Mouse (Mus musculus) hindbrain, embryonic 16.5 days (tissue): ENCODE data around the gene Podxl2. TPM values are rescaled to one million over a fixed set of nuclear protein-coding genes. Genes with fewer than 3 reads are reported as not detected.

Experiments
- ATAC-seq: fragments of 200-750 bp; cut with Nextera tagmentation; 2 replicates; pipeline ENCODE4 v1.8.0; 2017; ENCODE audit warnings: moderate TSS enrichment, moderate library complexity
- H3K27ac ChIP-seq: fragments of 300-500 bp; sonication (generic); 2 replicates; pipeline ENCODE4 v1.5.1; 2014; ENCODE audit warnings: low read depth, mild to moderate bottlenecking, control low read depth, low read length, moderate library complexity
- H3K27me3 ChIP-seq: fragments of 300-500 bp; sonication (generic); replicated peaks from 2 replicates; pipeline ENCODE4 v1.6.1; 2014; ENCODE audit warnings: low read length; ENCODE audit not compliant: control insufficient read depth, insufficient read depth
- H3K36me3 ChIP-seq: fragments of 300-500 bp; sonication (generic); 2 replicates; pipeline ENCODE4 v1.6.1; 2014; ENCODE audit warnings: mild to moderate bottlenecking, low read length, moderate library complexity, mixed read lengths; ENCODE audit not compliant: control insufficient read depth, insufficient read depth
- H3K4me1 ChIP-seq: fragments of 300-500 bp; sonication (generic); 2 replicates; pipeline ENCODE4 v1.6.1; 2014; ENCODE audit warnings: low read depth, low read length; ENCODE audit not compliant: control insufficient read depth, insufficient read depth
- H3K4me2 ChIP-seq: fragments of 300-500 bp; sonication (generic); 2 replicates; pipeline ENCODE4 v1.6.1; 2014; ENCODE audit warnings: mild to moderate bottlenecking, low read length, control low read depth, moderate library complexity
- H3K4me3 ChIP-seq: fragments of 300-500 bp; sonication (generic); 2 replicates; pipeline ENCODE4 v1.5.1; 2014; ENCODE audit warnings: mild to moderate bottlenecking, low read length, control low read depth, moderate library complexity
- H3K9ac ChIP-seq: fragments of 300-500 bp; sonication (generic); 2 replicates; pipeline ENCODE4 v1.6.1; 2014; ENCODE audit warnings: low read depth, mild to moderate bottlenecking, control low read depth, low read length, moderate library complexity
- H3K9me3 ChIP-seq: fragments of 300-500 bp; sonication (generic); 2 replicates; pipeline ENCODE4 v1.6.1; 2014; ENCODE audit warnings: mild to moderate bottlenecking, low read length, moderate library complexity; ENCODE audit not compliant: control insufficient read depth
- WGBS: fragments of 180-500 bp; shearing (Covaris S2); extraction: QIAGEN DNeasy Blood & Tissue Kit; methylation state at CpG from one replicate; pipeline ENCODE4 v1.1.7; 2014; 5-methylcytosine and 5-hydroxymethylcytosine counted together
- polyA plus RNA-seq: library from polyadenylated mRNA; unstranded; fragments of >200 nt; fragmentation: Nextera tagmentation; extraction: Ambion mirVana; gene quantifications from 2 replicates; pipeline ENCODE4 v1.2.1, GENCODE M21; 2015

The Podxl2 gene
- polyA plus RNA-seq, 1 experiment from 2014 or later, result 553 TPM

- H3K9me3 ChIP-seq, result no peaks in the 10 kb centered on the region
- H3K4me1 ChIP-seq, result peaks cover 13% of the 10 kb centered on the region
- H3K27ac ChIP-seq, result no peak overlapping the region
- WGBS, result 77% methylated on average over 15 of the region's 15 CpGs
- no peaks in the 10 kb centered on the region for H3K36me3 ChIP-seq
- H3K4me3 ChIP-seq, result no peak overlapping the region
- no peaks in the 10 kb centered on the region for H3K27me3 ChIP-seq
- no peak overlapping the region for H3K9ac ChIP-seq
- no peak for ATAC-seq
- H3K4me2 ChIP-seq, result no peak overlapping the region
These were observed 46.4 kb downstream of the Podxl2 start for GRCm38 (mm10) chr6:88828206-88829009.

DNA sequence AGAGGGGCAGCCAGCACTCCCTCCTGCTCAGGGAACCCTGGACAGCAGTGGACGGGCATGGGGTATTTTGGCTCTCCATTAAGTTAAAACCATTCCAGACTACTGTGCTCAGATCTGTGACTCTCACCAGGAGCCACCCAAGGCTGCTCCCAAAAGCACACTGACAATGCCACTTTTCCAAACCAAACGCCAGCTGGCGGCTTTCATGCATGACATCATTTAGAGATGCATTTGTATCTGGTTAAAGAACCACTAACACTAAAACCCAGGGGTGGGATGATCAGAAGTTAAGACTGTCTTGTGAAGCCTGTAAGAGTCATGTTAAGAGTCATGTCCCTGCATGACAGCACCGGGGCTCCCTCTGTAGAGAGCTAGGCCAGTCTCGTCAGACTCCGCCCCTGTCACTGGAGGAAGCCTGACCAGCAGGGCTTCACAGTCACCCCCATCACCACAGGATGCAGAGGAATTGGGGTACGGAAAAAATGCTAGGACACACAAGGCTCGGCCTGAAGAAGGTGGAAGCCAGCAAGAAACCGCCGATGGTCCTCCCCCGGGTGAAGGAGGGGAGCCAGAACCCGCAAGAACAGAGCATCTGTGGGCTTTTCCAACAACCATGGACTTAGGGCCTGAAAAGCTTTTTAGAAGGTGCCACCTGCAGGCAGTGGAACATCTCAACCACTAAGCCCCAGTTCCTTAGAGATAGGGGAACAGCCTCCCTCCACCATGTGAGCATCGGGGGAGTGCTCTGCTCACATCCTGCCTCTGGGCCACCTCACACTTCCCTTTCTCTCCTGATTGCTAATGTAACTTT, 47.2 kb downstream of the Podxl2 start:
- H3K4me1 ChIP-seq, result peaks cover 13% of the 10 kb centered on the region
- H3K9me3 ChIP-seq, result no peaks in the 10 kb centered on the region
- 53% methylated on average over 13 of the region's 13 CpGs for WGBS
- H3K4me3 ChIP-seq, result no peak overlapping the region
- no peak for ATAC-seq
- no peaks in the 10 kb centered on the region for H3K36me3 ChIP-seq
- H3K9ac ChIP-seq, result no peak overlapping the region
- no peaks in the 10 kb centered on the region for H3K27me3 ChIP-seq
- H3K4me2 ChIP-seq, result no peak overlapping the region
- no peak overlapping the region for H3K27ac ChIP-seq

- Histone ChIP-seq H3K9me3 (no peaks in the 10 kb centered on the region), H3K36me3 (no peaks in the 10 kb centered on the region), H3K27ac (peak overlapping the region; percentile 6; the same call in 1 of the 2 replicates), H3K4me3 (no peak overlapping the region), H3K9ac (no peak overlapping the region), H3K27me3 (no peaks in the 10 kb centered on the region), H3K4me1 (peaks cover 13% of the 10 kb centered on the region), H3K4me2 (no peak overlapping the region)
- ATAC-seq, result no peak
- WGBS, result 72% methylated on average over 3 of the region's 3 CpGs
These were observed 47.9 kb downstream of the Podxl2 start for GRCm38 (mm10) chr6:88826965-88827364.

- no peaks in the 10 kb centered on the region for H3K36me3 ChIP-seq
- no peaks in the 10 kb centered on the region for H3K9me3 ChIP-seq
- H3K27me3 ChIP-seq, result no peaks in the 10 kb centered on the region
- H3K4me3 ChIP-seq, result no peak overlapping the region
- no peak overlapping the region for H3K9ac ChIP-seq
- H3K4me1 ChIP-seq, result peaks cover 13% of the 10 kb centered on the region
- no peak overlapping the region for H3K4me2 ChIP-seq
- 40% methylated on average over 6 of the region's 6 CpGs for WGBS
- peak overlapping the region; percentile 6; the same call in 1 of the 2 replicates for H3K27ac ChIP-seq
- peak; percentile 53; the same call in 1 of the 2 replicates for ATAC-seq
These were observed 48.3 kb downstream of the Podxl2 start for GRCm38 (mm10) chr6:88826545-88826944.

- Histone ChIP-seq H3K4me1 (peaks cover 13% of the 10 kb centered on the region), H3K27ac (0 out of 2 replicates have a peak overlapping the region, but pooled peaks have one; percentile 5), H3K9me3 (no peaks in the 10 kb centered on the region), H3K4me2 (no peak overlapping the region), H3K9ac (no peak overlapping the region), H3K36me3 (no peaks in the 10 kb centered on the region), H3K4me3 (no peak overlapping the region), H3K27me3 (no peaks in the 10 kb centered on the region)
- WGBS, result 73% methylated on average over 3 of the region's 3 CpGs
- no peak for ATAC-seq
These were observed 48.8 kb downstream of the Podxl2 start for GRCm38 (mm10) chr6:88826088-88826487.

GRCm38 (mm10) chr6:88824183-88824582, 50.7 kb downstream of the Podxl2 start:
- Histone ChIP-seq H3K4me1 (peaks cover 13% of the 10 kb centered on the region), H3K9ac (no peak overlapping the region; the same call in 1 of the 2 replicates), H3K4me3 (no peak overlapping the region), H3K36me3 (no peaks in the 10 kb centered on the region), H3K4me2 (no peak overlapping the region), H3K9me3 (no peaks in the 10 kb centered on the region), H3K27ac (no peak overlapping the region), H3K27me3 (no peaks in the 10 kb centered on the region)
- ATAC-seq, result no peak
- 57% methylated on average over 7 of the region's 7 CpGs for WGBS

- no peaks in the 10 kb centered on the region for H3K9me3 ChIP-seq
- no peak overlapping the region for H3K4me3 ChIP-seq
- no peaks in the 10 kb centered on the region for H3K27me3 ChIP-seq
- H3K4me1 ChIP-seq, result peaks cover 5% of the 10 kb centered on the region
- no peak overlapping the region for H3K9ac ChIP-seq
- ATAC-seq, result peak; percentile 76
- no peaks in the 10 kb centered on the region for H3K36me3 ChIP-seq
- WGBS, result 63% methylated on average over 11 of the region's 11 CpGs
- no peak overlapping the region for H3K4me2 ChIP-seq
- no peak overlapping the region for H3K27ac ChIP-seq
These were observed 52.9 kb downstream of the Podxl2 start for GRCm38 (mm10) chr6:88821901-88822300.

DNA sequence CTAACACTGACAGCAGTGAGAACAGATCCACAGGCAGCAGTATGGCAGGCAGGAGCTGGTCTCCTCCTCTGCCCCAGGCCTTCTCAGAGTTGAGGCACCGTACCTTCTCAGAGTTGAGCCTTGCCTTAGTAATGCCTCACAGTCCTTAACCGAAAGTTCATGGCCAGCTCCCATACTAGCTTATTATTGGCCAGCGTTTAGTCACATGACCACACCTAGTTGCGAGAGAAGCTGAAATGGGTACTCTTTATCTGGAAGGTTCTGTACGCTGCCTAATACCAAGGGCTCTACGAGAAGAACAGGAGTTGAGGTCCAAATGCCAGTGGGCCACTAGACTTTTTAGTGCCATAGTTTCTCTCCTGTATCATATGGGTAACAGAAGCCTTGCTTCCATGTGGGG, 53.5 kb downstream of the Podxl2 start:
- Histone ChIP-seq H3K9ac (no peak overlapping the region), H3K4me3 (no peak overlapping the region), H3K27me3 (no peaks in the 10 kb centered on the region), H3K4me1 (no peaks in the 10 kb centered on the region), H3K27ac (0 out of 2 replicates have a peak overlapping the region, but pooled peaks have one; percentile 5), H3K36me3 (no peaks in the 10 kb centered on the region), H3K9me3 (no peaks in the 10 kb centered on the region), H3K4me2 (no peak overlapping the region)
- 94% methylated on average over 6 of the region's 6 CpGs for WGBS
- no peak for ATAC-seq

DNA sequence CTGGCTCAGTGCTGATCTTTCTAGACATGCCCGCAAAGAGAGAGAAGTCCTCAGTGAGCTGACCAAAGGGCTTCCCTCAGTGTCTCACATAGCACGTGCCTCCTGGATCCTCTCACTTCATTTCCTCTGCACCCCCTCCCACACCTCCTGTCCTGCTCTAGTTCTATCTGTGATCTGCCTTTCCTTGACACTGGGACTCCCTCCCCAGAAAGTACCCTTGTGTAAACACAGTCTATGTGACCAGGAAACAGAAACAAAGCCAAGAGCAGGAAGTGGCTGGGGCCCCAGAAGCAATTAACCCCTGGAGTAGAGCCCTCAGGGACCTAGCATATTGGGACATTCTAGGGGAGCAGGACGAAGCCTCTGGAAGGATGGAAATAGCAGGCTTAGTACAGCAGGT, 54.0 kb downstream of the Podxl2 start:
- H3K9me3 ChIP-seq, result no peaks in the 10 kb centered on the region
- no peak overlapping the region for H3K9ac ChIP-seq
- no peak overlapping the region for H3K4me2 ChIP-seq
- 62% methylated on average over 3 of the region's 3 CpGs for WGBS
- H3K27ac ChIP-seq, result no peak overlapping the region
- no peaks in the 10 kb centered on the region for H3K4me1 ChIP-seq
- no peaks in the 10 kb centered on the region for H3K36me3 ChIP-seq
- ATAC-seq, result no peak
- no peaks in the 10 kb centered on the region for H3K27me3 ChIP-seq
- H3K4me3 ChIP-seq, result no peak overlapping the region
